Mouse (Mus musculus): ENCODE results near the gene Jmjd7. TPM values are rescaled to one million over a fixed set of nuclear protein-coding genes. Genes with fewer than 3 reads are reported as not detected.
A peak's percentile ranks its signal among the peaks of the same experiment; 100 is the strongest.

The Jmjd7 gene
- polyA plus RNA-seq, 1 experiment from 2014 or later: 17.4 TPM

GRCm38 (mm10) chr2:120064639-120065038 lies 37.4 kb downstream of the Jmjd7 start:
- 83% methylated on average over 6 of the region's 6 CpGs for WGBS
- no peak for ATAC-seq
- Histone ChIP-seq H3K4me3 (replicated peaks; ENCODE audit: low read length) (no peak overlapping the region), H3K27me3 (replicated peaks; ENCODE audit: control insufficient read depth, insufficient read depth, low read length) (no peaks in the 10 kb centered on the region), H3K4me1 (replicated peaks; ENCODE audit: control insufficient read depth, insufficient read depth, low read length) (no peaks in the 10 kb centered on the region), H3K9ac (replicated peaks; ENCODE audit: low read depth, low read length) (no peak overlapping the region), H3K9me3 (ENCODE audit: control insufficient read depth, low read length) (no peaks in the 10 kb centered on the region), H3K27ac (ENCODE audit: low read length) (no peak overlapping the region), H3K4me2 (ENCODE audit: low read length) (no peak overlapping the region), H3K36me3 (ENCODE audit: control insufficient read depth, insufficient read depth) (no peaks in the 10 kb centered on the region)

GRCm38 (mm10) chr2:120065243-120065642 lies 38.0 kb downstream of the Jmjd7 start:
- Histone ChIP-seq H3K9ac (replicated peaks; ENCODE audit: low read depth, low read length) (no peak overlapping the region), H3K9me3 (ENCODE audit: control insufficient read depth, low read length) (no peaks in the 10 kb centered on the region), H3K27me3 (replicated peaks; ENCODE audit: control insufficient read depth, insufficient read depth, low read length) (no peaks in the 10 kb centered on the region), H3K36me3 (ENCODE audit: control insufficient read depth, insufficient read depth) (no peaks in the 10 kb centered on the region), H3K4me1 (replicated peaks; ENCODE audit: control insufficient read depth, insufficient read depth, low read length) (no peaks in the 10 kb centered on the region), H3K4me3 (replicated peaks; ENCODE audit: low read length) (no peak overlapping the region), H3K27ac (ENCODE audit: low read length) (no peak overlapping the region), H3K4me2 (ENCODE audit: low read length) (no peak overlapping the region)
- ATAC-seq: no peak
- 90% methylated on average over 10 of the region's 10 CpGs for WGBS

GRCm38 (mm10) chr2:120066224-120066623 lies 38.9 kb downstream of the Jmjd7 start:
- Histone ChIP-seq H3K27me3 (replicated peaks; ENCODE audit: control insufficient read depth, insufficient read depth, low read length) (no peaks in the 10 kb centered on the region), H3K36me3 (ENCODE audit: control insufficient read depth, insufficient read depth) (no peaks in the 10 kb centered on the region), H3K27ac (ENCODE audit: low read length) (no peak overlapping the region), H3K9me3 (ENCODE audit: control insufficient read depth, low read length) (no peaks in the 10 kb centered on the region), H3K4me3 (replicated peaks; ENCODE audit: low read length) (no peak overlapping the region), H3K4me1 (replicated peaks; ENCODE audit: control insufficient read depth, insufficient read depth, low read length) (no peaks in the 10 kb centered on the region), H3K4me2 (ENCODE audit: low read length) (no peak overlapping the region), H3K9ac (replicated peaks; ENCODE audit: low read depth, low read length) (no peak overlapping the region)
- WGBS: 75% methylated on average over 3 of the region's 3 CpGs
- no peak for ATAC-seq

- Histone ChIP-seq H3K4me1 (replicated peaks; ENCODE audit: control insufficient read depth, insufficient read depth, low read length) (no peaks in the 10 kb centered on the region), H3K4me2 (ENCODE audit: low read length) (no peak overlapping the region), H3K4me3 (replicated peaks; ENCODE audit: low read length) (no peak overlapping the region), H3K9me3 (ENCODE audit: control insufficient read depth, low read length) (no peaks in the 10 kb centered on the region), H3K36me3 (ENCODE audit: control insufficient read depth, insufficient read depth) (no peaks in the 10 kb centered on the region), H3K27me3 (replicated peaks; ENCODE audit: control insufficient read depth, insufficient read depth, low read length) (no peaks in the 10 kb centered on the region), H3K27ac (ENCODE audit: low read length) (no peak overlapping the region), H3K9ac (replicated peaks; ENCODE audit: low read depth, low read length) (no peak overlapping the region)
- 38% methylated on average over 16 of the region's 16 CpGs for WGBS
- ATAC-seq: 0 out of 2 replicates have a peak, but pooled peaks have one; percentile 26
These were observed 41.5 kb downstream of the Jmjd7 start for GRCm38 (mm10) chr2:120068555-120069465.

- no peaks in the 10 kb centered on the region for H3K4me1 ChIP-seq (replicated peaks; ENCODE audit: control insufficient read depth, insufficient read depth, low read length)
- H3K4me3 ChIP-seq (replicated peaks; ENCODE audit: low read length): no peak overlapping the region
- H3K9ac ChIP-seq (replicated peaks; ENCODE audit: low read depth, low read length): no peak overlapping the region
- H3K27ac ChIP-seq (ENCODE audit: low read length): no peak overlapping the region
- ATAC-seq: no peak
- no peak overlapping the region for H3K4me2 ChIP-seq (ENCODE audit: low read length)
- no peaks in the 10 kb centered on the region for H3K36me3 ChIP-seq (ENCODE audit: control insufficient read depth, insufficient read depth)
- WGBS: 69% methylated on average over 8 of the region's 8 CpGs
- no peaks in the 10 kb centered on the region for H3K9me3 ChIP-seq (ENCODE audit: control insufficient read depth, low read length)
- no peaks in the 10 kb centered on the region for H3K27me3 ChIP-seq (replicated peaks; ENCODE audit: control insufficient read depth, insufficient read depth, low read length)
These were observed 42.2 kb downstream of the Jmjd7 start for GRCm38 (mm10) chr2:120069466-120069990.

GRCm38 (mm10) chr2:120074096-120074495 lies 46.8 kb downstream of the Jmjd7 start:
- WGBS: 87% methylated on average over 4 of the region's 4 CpGs
- Histone ChIP-seq H3K27ac (ENCODE audit: low read length) (no peak overlapping the region), H3K9ac (replicated peaks; ENCODE audit: low read depth, low read length) (no peak overlapping the region), H3K4me2 (ENCODE audit: low read length) (no peak overlapping the region), H3K27me3 (replicated peaks; ENCODE audit: control insufficient read depth, insufficient read depth, low read length) (peaks cover 11% of the 10 kb centered on the region), H3K36me3 (ENCODE audit: control insufficient read depth, insufficient read depth) (no peaks in the 10 kb centered on the region), H3K9me3 (ENCODE audit: control insufficient read depth, low read length) (no peaks in the 10 kb centered on the region), H3K4me1 (replicated peaks; ENCODE audit: control insufficient read depth, insufficient read depth, low read length) (peaks cover 8% of the 10 kb centered on the region; the same call in 1 of the 2 replicates), H3K4me3 (replicated peaks; ENCODE audit: low read length) (no peak overlapping the region)
- no peak for ATAC-seq

- H3K27ac ChIP-seq (ENCODE audit: low read length): no peak overlapping the region
- H3K36me3 ChIP-seq (ENCODE audit: control insufficient read depth, insufficient read depth): no peaks in the 10 kb centered on the region
- H3K4me3 ChIP-seq (replicated peaks; ENCODE audit: low read length): peak overlapping the region; percentile 36
- H3K27me3 ChIP-seq (replicated peaks; ENCODE audit: control insufficient read depth, insufficient read depth, low read length): peaks cover 11% of the 10 kb centered on the region
- 1% methylated on average over 36 of the region's 36 CpGs for WGBS
- H3K9me3 ChIP-seq (ENCODE audit: control insufficient read depth, low read length): no peaks in the 10 kb centered on the region
- peaks cover 8% of the 10 kb centered on the region; the same call in 1 of the 2 replicates for H3K4me1 ChIP-seq (replicated peaks; ENCODE audit: control insufficient read depth, insufficient read depth, low read length)
- peak overlapping the region; percentile 48 for H3K4me2 ChIP-seq (ENCODE audit: low read length)
- no peak overlapping the region for H3K9ac ChIP-seq (replicated peaks; ENCODE audit: low read depth, low read length)
- peak; percentile 76 for ATAC-seq
These were observed 48.9 kb downstream of the Jmjd7 start for GRCm38 (mm10) chr2:120076076-120076705.

Small RNA genes within 50 kb of the gene (microRNA-seq; reads per million reads assigned to microRNA genes)
- gene Mir7665: not detected

Other genes starting within 250 kb of the Jmjd7 start
- gene Rpap1, start 239.9 kb upstream of the Jmjd7 start, polyA plus RNA-seq (2015; fragmentation: Nextera tagmentation; extraction: Ambion mirVana): 19.9 and 20.5 TPM in 2 replicates
- 17.3 and 17.6 TPM in 2 replicates for gene Tyro3, start 229.8 kb upstream of the Jmjd7 start, polyA plus RNA-seq (2015; fragmentation: Nextera tagmentation; extraction: Ambion mirVana)
- 29.0 and 29.5 TPM in 2 replicates for gene Mga, start 130.3 kb upstream of the Jmjd7 start, polyA plus RNA-seq (2015; fragmentation: Nextera tagmentation; extraction: Ambion mirVana)
- 4.9 and 5.8 TPM in 2 replicates for gene Mapkbp1, start 54.8 kb upstream of the Jmjd7 start, polyA plus RNA-seq (2015; fragmentation: Nextera tagmentation; extraction: Ambion mirVana)
- 4.6 and 7.2 TPM in 2 replicates for gene Gm28042, start within 50 bp of the Jmjd7 start, polyA plus RNA-seq (2015; fragmentation: Nextera tagmentation; extraction: Ambion mirVana)
- gene Pla2g4b, start 5.9 kb downstream of the Jmjd7 start, polyA plus RNA-seq (2015; fragmentation: Nextera tagmentation; extraction: Ambion mirVana): 2.4 and 4.0 TPM in 2 replicates
- 9.7 and 11.9 TPM in 2 replicates for gene Ehd4, start 127.1 kb downstream of the Jmjd7 start, polyA plus RNA-seq (2015; fragmentation: Nextera tagmentation; extraction: Ambion mirVana)
- 2.6 and 3.4 TPM in 2 replicates for gene Pla2g4e, start 217.9 kb downstream of the Jmjd7 start, polyA plus RNA-seq (2015; fragmentation: Nextera tagmentation; extraction: Ambion mirVana)

Measured in forebrain, embryonic 16.5 days (tissue).